ENCODE assay signal across 8 mouse cellular contexts in the genomic region with DNA sequence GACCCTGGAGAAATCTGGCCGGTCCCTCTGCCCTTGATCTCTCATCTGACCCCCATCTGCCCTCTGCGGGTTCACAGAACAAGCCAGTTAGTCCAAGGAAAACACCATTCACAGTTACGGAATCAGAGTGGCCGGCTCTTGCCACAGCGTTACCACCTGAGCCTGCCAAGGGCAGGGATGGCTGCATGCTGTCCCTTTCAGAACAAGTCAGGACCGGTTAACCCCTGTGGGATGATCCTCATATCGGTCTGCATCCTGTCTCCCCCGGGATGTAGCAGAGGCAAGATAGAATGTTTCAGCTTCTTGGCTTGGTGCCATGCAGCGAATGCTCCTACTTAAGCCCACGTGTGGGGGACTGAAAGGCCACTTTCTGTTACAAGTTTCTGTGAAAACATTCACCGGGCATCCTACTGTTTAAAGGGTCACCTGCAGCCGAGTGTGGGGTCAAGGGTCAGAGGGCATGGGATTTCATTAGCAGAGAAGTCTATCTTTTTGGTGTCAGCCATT. TPM values are rescaled to one million over a fixed set of nuclear protein-coding genes. Genes with fewer than 3 reads are reported as not detected.
A peak's percentile ranks its signal among the peaks of the same experiment; 100 is the strongest.
DNase-seq lines count a peak whose midpoint lies in the region; ATAC-seq and TF ChIP-seq lines count a peak whose summit lies in the region.

No protein-coding gene starts in this region.

- H3K4me3 ChIP-seq in cortical plate, adult 2 months (ENCODE audit: insufficient read depth, low read length) = peak overlapping the region; percentile 75; the same call in 1 of the 2 replicates
- H3K4me3 ChIP-seq in intestine, embryonic 15.5 days (replicated peaks) = peak overlapping the region; percentile 79
- H3K4me3 ChIP-seq in liver, embryonic 13.5 days (replicated peaks) = no peak overlapping the region

- WGBS in intestine, embryonic 15.5 days = 10% methylated on average over 12 of the region's 12 CpGs
- WGBS in liver, embryonic 13.5 days (ENCODE audit: insufficient replicate concordance) = 22% methylated on average over 12 of the region's 12 CpGs

- no peak for TF ChIP-seq POLR2A in cortical plate, adult 2 months (IDR thresholded peaks at IDR 0.05; ENCODE audit: extremely low read depth, insufficient read depth, low read length)

- no peak for ATAC-seq in intestine, embryonic 15.5 days
- ATAC-seq in liver, embryonic 13.5 days (ENCODE audit: low read depth) = no peak

- peak; percentile 38 for DNase-seq in NIH3T3 (ENCODE audit: low read depth)
- DNase-seq in liver, embryonic 13.5 days = no peak
- no peak for DNase-seq in layer of hippocampus, postnatal 14 days (ENCODE audit: low spot score in 2 of 2)
- no peak for DNase-seq in layer of hippocampus, adult 9-10 months (ENCODE audit: low spot score)
- no peak for DNase-seq in adrenal gland, adult 8-10 months
- DNase-seq in c-Kit-positive CD71-positive TER-119-positive erythroid progenitor cells, embryonic 14.5 days (ENCODE audit: low spot score) = no peak

- H3K9ac ChIP-seq in intestine, embryonic 15.5 days = no peak overlapping the region
- no peak overlapping the region for H3K9ac ChIP-seq in liver, embryonic 13.5 days

- TF ChIP-seq CTCF in cortical plate, adult 2 months (IDR thresholded peaks at IDR 0.05; ENCODE audit: extremely low read depth, insufficient read depth, low read length) = no peak

- peaks cover 18% of the 10 kb centered on the region for H3K27me3 ChIP-seq in intestine, embryonic 15.5 days (replicated peaks)
- H3K27me3 ChIP-seq in liver, embryonic 13.5 days = peaks cover 55% of the 10 kb centered on the region

- peaks cover 6% of the 10 kb centered on the region for H3K36me3 ChIP-seq in intestine, embryonic 15.5 days
- peaks cover 8% of the 10 kb centered on the region; the same call in 1 of the 2 replicates for H3K36me3 ChIP-seq in liver, embryonic 13.5 days

- H3K27ac ChIP-seq in cortical plate, adult 2 months (ENCODE audit: insufficient read depth, low read length) = no peak overlapping the region
- H3K27ac ChIP-seq in intestine, embryonic 15.5 days = no peak overlapping the region
- no peak overlapping the region for H3K27ac ChIP-seq in liver, embryonic 13.5 days

- H3K9me3 ChIP-seq in intestine, embryonic 15.5 days = no peaks in the 10 kb centered on the region
- H3K9me3 ChIP-seq in liver, embryonic 13.5 days (replicated peaks) = no peaks in the 10 kb centered on the region

- peak overlapping the region; percentile 91 for H3K4me2 ChIP-seq in intestine, embryonic 15.5 days (replicated peaks)
- peak overlapping the region; percentile 47 for H3K4me2 ChIP-seq in liver, embryonic 13.5 days

- no peaks in the 10 kb centered on the region for H3K4me1 ChIP-seq in cortical plate, adult 2 months (ENCODE audit: control insufficient read depth, insufficient read depth, low read length)
- peaks cover 22% of the 10 kb centered on the region for H3K4me1 ChIP-seq in intestine, embryonic 15.5 days (replicated peaks)
- H3K4me1 ChIP-seq in liver, embryonic 13.5 days (replicated peaks) = peaks cover 10% of the 10 kb centered on the region; the same call in 1 of the 2 replicates

RNA-seq across cellular contexts. Expression of gene Dact2, which starts 2.8 kb away (rescaled TPM):
- 69.7 and 71.4 TPM in 2 replicates for polyA plus RNA-seq in cortical plate, adult 2 months (2012; rRNA removed)
- 5.7 and 6.1 TPM in 2 replicates for polyA plus RNA-seq in intestine, embryonic 15.5 days (2015; fragmentation: Nextera tagmentation; extraction: Ambion mirVana)
- 0.54 and 0.68 TPM in 2 replicates for polyA plus RNA-seq in liver, embryonic 13.5 days (2015; fragmentation: Nextera tagmentation; extraction: Ambion mirVana)
- total RNA-seq in layer of hippocampus, postnatal 14 days (2021) = 10 to 100 TPM; 20.0 to 23.2 TPM
- total RNA-seq in adrenal gland, adult 8-10 months (2022) = 1 to 10 TPM in 2 of 4 experiments, under 1 TPM in 2; 0.59 to 1.4 (median 1.1) TPM
